Mouse (Mus musculus) c-Kit-positive CD71-negative TER-119-negative erythroid progenitor cells, embryonic 14.5 days (primary cell): Measurements from ENCODE around the gene Fnbp4.
"Not testable (repeated sequence)": the region's sequence is repeated elsewhere in the genome, so short reads cannot be mapped to it uniquely, and the experiment has no call there.

Experiments used
- DNase-seq: peaks from one replicate; pipeline ENCODE4 v3.0.0-alpha.2; 2013; ENCODE audit warnings: low read depth

The Fnbp4 gene

GRCm38 (mm10) chr2:90782901-90783486 is 37.8 kb downstream of the Fnbp4 start:
- DNase-seq: no peak

- no peak for DNase-seq
Observed at GRCm38 (mm10) chr2:90788126-90788525, 43.0 kb downstream of the Fnbp4 start.

GRCm38 (mm10) chr2:90808241-90809126 is 63.3 kb downstream of the Fnbp4 start:
- no peak for DNase-seq

GRCm38 (mm10) chr2:90810751-90811150 is 65.6 kb downstream of the Fnbp4 start:
- no peak for DNase-seq

GRCm38 (mm10) chr2:90815266-90815665 is 70.1 kb downstream of the Fnbp4 start:
- no peak for DNase-seq

- DNase-seq: no peak
Observed at GRCm38 (mm10) chr2:90816144-90816543, 71.0 kb downstream of the Fnbp4 start.

- DNase-seq: no peak
Observed at GRCm38 (mm10) chr2:90818710-90819109, 73.5 kb downstream of the Fnbp4 start.

GRCm38 (mm10) chr2:90820894-90821293 is 75.7 kb downstream of the Fnbp4 start:
- no peak for DNase-seq

- DNase-seq: no peak
Observed at GRCm38 (mm10) chr2:90822978-90823377, 77.8 kb downstream of the Fnbp4 start.

- no peak for DNase-seq
Observed at GRCm38 (mm10) chr2:90823781-90824180, 78.6 kb downstream of the Fnbp4 start.

GRCm38 (mm10) chr2:90824528-90824927 is 79.4 kb downstream of the Fnbp4 start:
- not testable (repeated sequence) for DNase-seq

- no peak for DNase-seq
Observed at GRCm38 (mm10) chr2:90825515-90826172, 80.5 kb downstream of the Fnbp4 start.

GRCm38 (mm10) chr2:90828739-90829138 is 83.6 kb downstream of the Fnbp4 start:
- no peak for DNase-seq
